Mouse (Mus musculus): Measurements from ENCODE around the gene Prune2. TPM values are rescaled to one million over a fixed set of nuclear protein-coding genes. Genes with fewer than 3 reads are reported as not detected.

Prune2 gene
- polyA plus RNA-seq, 1 experiment, result 17.0 TPM

DNA sequence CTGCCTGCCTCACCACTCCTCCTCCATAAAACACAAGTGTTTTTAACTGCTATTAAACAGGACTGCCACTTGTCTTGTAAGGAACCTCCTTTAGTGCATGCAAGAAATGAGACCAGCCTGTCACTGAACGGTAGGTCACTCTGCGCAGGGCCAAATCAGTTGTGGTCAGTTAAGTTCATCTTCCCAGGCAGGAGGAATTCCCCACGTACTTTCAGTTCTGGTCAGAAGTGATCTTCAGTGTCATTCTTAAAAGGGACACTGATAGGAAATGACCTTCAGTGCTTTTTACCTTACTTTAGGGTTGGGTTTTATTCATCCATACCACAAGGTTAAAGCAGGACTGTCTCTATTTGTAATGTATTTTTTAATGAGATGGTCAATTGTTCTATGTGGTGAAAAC lies 262.3 kb downstream of the Prune2 start:
- Histone ChIP-seq H3K79me3 (ENCODE audit: low read depth) (no peaks in the 10 kb centered on the region), H3K36me3 (ENCODE audit: control insufficient read depth, insufficient read depth) (no peaks in the 10 kb centered on the region), H3K79me2 (ENCODE audit: control insufficient read depth, insufficient read depth) (no peaks in the 10 kb centered on the region), H3K27me3 (ENCODE audit: control insufficient read depth, insufficient read depth, insufficient read length) (no peaks in the 10 kb centered on the region), H3K4me3 (ENCODE audit: insufficient read depth, poor library complexity, severe bottlenecking) (no peak overlapping the region), H3ac (ENCODE audit: control insufficient read depth, insufficient read length, low read depth) (no peak overlapping the region)
- TF ChIP-seq MYOG (IDR thresholded peaks at IDR 0.05; ENCODE audit: control insufficient read depth, extremely low read depth, insufficient read length) (no peak), CTCF (IDR thresholded peaks at IDR 0.05; ENCODE audit: control insufficient read depth, insufficient read depth, insufficient read length) (no peak), MAX (IDR thresholded peaks at IDR 0.05) (no peak), USF1 (IDR thresholded peaks at IDR 0.05; ENCODE audit: low read depth) (no peak)

- Histone ChIP-seq H3K79me2 (ENCODE audit: control insufficient read depth, insufficient read depth) (no peaks in the 10 kb centered on the region), H3K36me3 (ENCODE audit: control insufficient read depth, insufficient read depth) (no peaks in the 10 kb centered on the region), H3ac (ENCODE audit: control insufficient read depth, insufficient read length, low read depth) (no peak overlapping the region), H3K27me3 (ENCODE audit: control insufficient read depth, insufficient read depth, insufficient read length) (no peaks in the 10 kb centered on the region), H3K4me3 (ENCODE audit: insufficient read depth, poor library complexity, severe bottlenecking) (no peak overlapping the region), H3K79me3 (ENCODE audit: low read depth) (no peaks in the 10 kb centered on the region)
- no peak for TF ChIP-seq MYOG (IDR thresholded peaks at IDR 0.05; ENCODE audit: control insufficient read depth, extremely low read depth, insufficient read length)
- TF ChIP-seq CTCF (IDR thresholded peaks at IDR 0.05; ENCODE audit: control insufficient read depth, insufficient read depth, insufficient read length), result no peak
- no peak for TF ChIP-seq MAX (IDR thresholded peaks at IDR 0.05)
- TF ChIP-seq MYOD1 (IDR thresholded peaks at IDR 0.05; ENCODE audit: control insufficient read depth, insufficient read length, low read depth), result no peak
- no peak for TF ChIP-seq CEBPB (IDR thresholded peaks at IDR 0.05; ENCODE audit: low read depth)
- TF ChIP-seq USF1 (IDR thresholded peaks at IDR 0.05; ENCODE audit: low read depth), result no peak
- no peak for TF ChIP-seq FOSL1 (IDR thresholded peaks at IDR 0.05; ENCODE audit: insufficient read depth, low read length, poor library complexity, severe bottlenecking)
Measured at GRCm38 (mm10) chr19:17223801-17224200, 267.9 kb downstream of the Prune2 start.

DNA sequence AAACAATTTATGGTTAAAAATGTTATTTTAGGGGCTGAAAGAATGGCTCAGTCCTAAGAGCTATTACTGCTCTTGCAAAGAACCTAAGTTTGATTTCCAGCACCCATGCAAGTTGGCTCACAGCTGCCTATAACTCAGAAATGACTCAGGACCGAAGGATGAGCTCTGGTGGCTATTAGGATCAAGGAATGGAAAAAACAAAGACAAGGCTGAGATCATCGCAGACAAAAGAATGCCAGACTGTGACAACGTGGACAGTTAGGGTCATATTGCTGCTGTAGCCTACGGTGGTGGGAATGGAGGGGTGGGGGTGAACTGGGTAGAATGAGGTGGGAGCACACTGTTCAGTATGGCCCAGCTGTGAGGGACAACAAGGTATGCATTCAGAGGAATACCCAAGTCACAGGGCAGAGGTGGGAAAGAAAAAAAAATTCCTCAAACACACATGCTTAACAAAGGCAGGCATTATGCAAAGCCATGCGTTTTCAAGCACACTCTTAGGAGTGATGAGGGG lies 269.7 kb downstream of the Prune2 start:
- Histone ChIP-seq H3K79me2 (ENCODE audit: control insufficient read depth, insufficient read depth) (no peaks in the 10 kb centered on the region), H3ac (ENCODE audit: control insufficient read depth, insufficient read length, low read depth) (no peak overlapping the region), H3K4me3 (ENCODE audit: insufficient read depth, poor library complexity, severe bottlenecking) (no peak overlapping the region), H3K79me3 (ENCODE audit: low read depth) (no peaks in the 10 kb centered on the region), H3K27me3 (ENCODE audit: control insufficient read depth, insufficient read depth, insufficient read length) (no peaks in the 10 kb centered on the region), H3K36me3 (ENCODE audit: control insufficient read depth, insufficient read depth) (no peaks in the 10 kb centered on the region)
- TF ChIP-seq CEBPB (IDR thresholded peaks at IDR 0.05; ENCODE audit: low read depth), result no peak
- TF ChIP-seq MYOD1 (IDR thresholded peaks at IDR 0.05; ENCODE audit: control insufficient read depth, insufficient read length, low read depth), result no peak
- TF ChIP-seq MYOG (IDR thresholded peaks at IDR 0.05; ENCODE audit: control insufficient read depth, extremely low read depth, insufficient read length), result no peak
- no peak for TF ChIP-seq FOSL1 (IDR thresholded peaks at IDR 0.05; ENCODE audit: insufficient read depth, low read length, poor library complexity, severe bottlenecking)
- no peak for TF ChIP-seq CTCF (IDR thresholded peaks at IDR 0.05; ENCODE audit: control insufficient read depth, insufficient read depth, insufficient read length)
- no peak for TF ChIP-seq MAX (IDR thresholded peaks at IDR 0.05)
- no peak for TF ChIP-seq USF1 (IDR thresholded peaks at IDR 0.05; ENCODE audit: low read depth)

GRCm38 (mm10) chr19:17226096-17226495 lies 270.2 kb downstream of the Prune2 start:
- no peak overlapping the region for H3ac ChIP-seq (ENCODE audit: control insufficient read depth, insufficient read length, low read depth)
- TF ChIP-seq CTCF (IDR thresholded peaks at IDR 0.05; ENCODE audit: control insufficient read depth, insufficient read depth, insufficient read length), result no peak
- TF ChIP-seq FOSL1 (IDR thresholded peaks at IDR 0.05; ENCODE audit: insufficient read depth, low read length, poor library complexity, severe bottlenecking), result no peak
- no peaks in the 10 kb centered on the region for H3K27me3 ChIP-seq (ENCODE audit: control insufficient read depth, insufficient read depth, insufficient read length)
- H3K79me2 ChIP-seq (ENCODE audit: control insufficient read depth, insufficient read depth), result no peaks in the 10 kb centered on the region
- no peaks in the 10 kb centered on the region for H3K79me3 ChIP-seq (ENCODE audit: low read depth)
- H3K4me3 ChIP-seq (ENCODE audit: insufficient read depth, poor library complexity, severe bottlenecking), result no peak overlapping the region
- no peaks in the 10 kb centered on the region for H3K36me3 ChIP-seq (ENCODE audit: control insufficient read depth, insufficient read depth)

DNA sequence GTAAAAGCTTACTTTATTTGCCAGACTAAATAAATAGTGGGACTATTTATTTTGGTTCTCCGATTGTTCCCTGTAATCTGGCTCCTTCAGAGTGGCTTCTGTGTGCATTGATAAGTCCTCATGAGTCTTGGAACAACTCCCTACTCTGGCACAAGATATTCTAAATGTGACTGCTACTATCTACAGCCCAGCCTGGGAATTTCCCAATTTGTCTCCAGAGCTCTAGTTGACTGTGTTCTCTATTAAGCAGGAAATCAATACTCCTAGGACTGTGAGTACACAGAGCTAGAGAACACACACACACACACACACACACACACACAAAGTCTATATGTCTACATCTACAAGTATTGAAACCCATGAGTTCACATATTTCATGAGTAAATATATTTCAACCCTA lies 274.1 kb downstream of the Prune2 start:
- Histone ChIP-seq H3ac (ENCODE audit: control insufficient read depth, insufficient read length, low read depth) (no peak overlapping the region), H3K79me3 (ENCODE audit: low read depth) (no peaks in the 10 kb centered on the region), H3K4me3 (ENCODE audit: insufficient read depth, poor library complexity, severe bottlenecking) (no peak overlapping the region), H3K79me2 (ENCODE audit: control insufficient read depth, insufficient read depth) (no peaks in the 10 kb centered on the region), H3K36me3 (ENCODE audit: control insufficient read depth, insufficient read depth) (no peaks in the 10 kb centered on the region), H3K27me3 (ENCODE audit: control insufficient read depth, insufficient read depth, insufficient read length) (no peaks in the 10 kb centered on the region)
- no peak for TF ChIP-seq USF1 (IDR thresholded peaks at IDR 0.05; ENCODE audit: low read depth)
- no peak for TF ChIP-seq MYOG (IDR thresholded peaks at IDR 0.05; ENCODE audit: control insufficient read depth, extremely low read depth, insufficient read length)
- TF ChIP-seq MAX (IDR thresholded peaks at IDR 0.05), result no peak
- TF ChIP-seq MYOD1 (IDR thresholded peaks at IDR 0.05; ENCODE audit: control insufficient read depth, insufficient read length, low read depth), result no peak
- TF ChIP-seq CTCF (IDR thresholded peaks at IDR 0.05; ENCODE audit: control insufficient read depth, insufficient read depth, insufficient read length), result no peak

DNA sequence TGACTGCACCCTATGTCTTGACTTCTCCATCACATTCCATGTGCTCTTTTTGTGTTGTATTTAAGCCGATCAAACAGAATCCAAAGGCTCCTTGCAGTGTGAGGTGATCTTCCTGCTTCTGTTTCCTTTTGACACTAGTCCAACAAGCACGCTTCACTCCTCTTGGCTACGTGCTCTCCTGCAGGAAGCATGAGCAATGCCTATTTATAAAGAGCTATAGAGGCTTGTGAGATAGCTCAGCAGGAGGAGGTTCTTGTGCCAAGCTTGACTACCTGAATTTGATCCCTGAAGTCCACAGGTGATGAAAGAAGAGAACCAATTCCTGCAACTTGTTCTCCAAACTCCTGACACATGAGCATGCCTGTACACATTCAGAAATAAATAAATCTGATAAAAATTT lies 282.6 kb downstream of the Prune2 start:
- H3K79me2 ChIP-seq (ENCODE audit: control insufficient read depth, insufficient read depth), result no peaks in the 10 kb centered on the region
- H3K79me3 ChIP-seq (ENCODE audit: low read depth), result no peaks in the 10 kb centered on the region
- TF ChIP-seq CTCF (IDR thresholded peaks at IDR 0.05; ENCODE audit: control insufficient read depth, insufficient read depth, insufficient read length) (no peak), MAX (IDR thresholded peaks at IDR 0.05) (no peak), MYOD1 (IDR thresholded peaks at IDR 0.05; ENCODE audit: control insufficient read depth, insufficient read length, low read depth) (no peak), USF1 (IDR thresholded peaks at IDR 0.05; ENCODE audit: low read depth) (no peak)
- no peaks in the 10 kb centered on the region for H3K36me3 ChIP-seq (ENCODE audit: control insufficient read depth, insufficient read depth)
- H3ac ChIP-seq (ENCODE audit: control insufficient read depth, insufficient read length, low read depth), result no peak overlapping the region
- H3K4me3 ChIP-seq (ENCODE audit: insufficient read depth, poor library complexity, severe bottlenecking), result no peak overlapping the region
- H3K27me3 ChIP-seq (ENCODE audit: control insufficient read depth, insufficient read depth, insufficient read length), result no peaks in the 10 kb centered on the region
